Mouse (Mus musculus) CH12.LX (cell line): ENCODE measurements at regions not wholly inside any gene's neighbourhood (a gene's known extent, or its start where the extent isn't known, plus 50 kb on each side); places are given as distances from the start of the nearest gene placed in this dataset.

Experiments
- DNase-seq: peaks from one replicate; pipeline ENCODE4 v3.0.0-alpha.2; 2013; ENCODE audit errors: extremely low read depth
- H3K27ac ChIP-seq: 2 replicates; pipeline ENCODE4 v1.5.1; 2012; ENCODE audit warnings: low read depth, mild to moderate bottlenecking, control low read depth, moderate library complexity; ENCODE audit not compliant: insufficient read depth
- H3K27me3 ChIP-seq: replicated peaks from 2 replicates; pipeline ENCODE3; 2012; ENCODE audit warnings: inconsistent platforms
- H3K36me3 ChIP-seq, 2 experiments: replicated peaks in 1 of 2; 2 replicates each; pipeline versions ENCODE3 to v1.6.1; 2012; ENCODE audit warnings: inconsistent platforms in 1 of 2, low read length in 1 of 2, mild to moderate bottlenecking in 1 of 2, mixed read lengths in 1 of 2, moderate library complexity in 1 of 2; ENCODE audit not compliant: control insufficient read depth in 1 of 2, insufficient read depth in 1 of 2
- H3K4me1 ChIP-seq, 2 experiments: 2 replicates each; pipeline ENCODE4 v1.6.1; 2012; ENCODE audit warnings: inconsistent platforms in 1 of 2, moderate library complexity in 1 of 2; ENCODE audit not compliant: insufficient read depth in 2 of 2, control insufficient read depth in 1 of 2
- H3K4me2 ChIP-seq: 2 replicates; pipeline ENCODE4 v1.6.1; 2012; ENCODE audit warnings: low read depth, mild to moderate bottlenecking, control low read depth; ENCODE audit not compliant: poor library complexity, insufficient read depth, severe bottlenecking
- H3K4me3 ChIP-seq, 3 experiments: fragments of 150-350 bp in 1 of 3; sonication (generic) in 1 of 3; replicated peaks in 1 of 3; 2 replicates each; pipeline versions ENCODE3 to v1.5.1; 2011 to 2012; ENCODE audit warnings: low read depth in 2 of 3, low read length in 2 of 3, mild to moderate bottlenecking in 2 of 3, moderate library complexity in 2 of 3, control low read depth in 1 of 3, improper control_type of control experiment in 1 of 3, inconsistent platforms in 1 of 3, mixed read lengths in 1 of 3; ENCODE audit not compliant: poor library complexity in 1 of 3
- H3K79me2 ChIP-seq: replicated peaks from 2 replicates; pipeline ENCODE4 v1.6.1; 2012; ENCODE audit warnings: mild to moderate bottlenecking, moderate library complexity; ENCODE audit not compliant: control insufficient read depth, poor library complexity, insufficient read depth, severe bottlenecking; ENCODE audit errors: extremely low read depth
- H3K9ac ChIP-seq: 2 replicates; pipeline ENCODE4 v1.6.1; 2012; ENCODE audit warnings: low read depth, mild to moderate bottlenecking, control low read depth, moderate library complexity; ENCODE audit not compliant: insufficient read depth
- H3K9me3 ChIP-seq: replicated peaks from 2 replicates; pipeline ENCODE3; 2012; ENCODE audit warnings: low read length, inconsistent platforms, mixed read lengths
- BHLHE40 ChIP-seq: IDR thresholded peaks from 2 replicates; pipeline ENCODE4 v1.6.1; 2011; ENCODE audit warnings: mild to moderate bottlenecking, low read depth, low read length, improper control_type of control experiment
- CHD1 ChIP-seq: IDR thresholded peaks from 2 replicates; pipeline ENCODE4 v1.6.1; 2012; ENCODE audit warnings: low read depth, low read length, improper control_type of control experiment, inconsistent platforms
- CHD2 ChIP-seq: IDR thresholded peaks from 2 replicates; pipeline ENCODE4 v1.6.1; 2011; ENCODE audit warnings: low read length, improper control_type of control experiment
- CTCF ChIP-seq, 2 experiments: IDR thresholded peaks in 1 of 2; conservative IDR thresholded peaks in 1 of 2; 2 replicates each; pipeline ENCODE4 v1.5.1; 2011 to 2012; ENCODE audit warnings: low read depth in 2 of 2, low read length in 2 of 2, improper control_type of control experiment in 1 of 2, inconsistent platforms in 1 of 2, mild to moderate bottlenecking in 1 of 2, moderate library complexity in 1 of 2
- E2F4 ChIP-seq: IDR thresholded peaks from 2 replicates; pipeline ENCODE4 v1.6.1; 2011; ENCODE audit warnings: low read depth, low read length, improper control_type of control experiment; ENCODE audit not compliant: insufficient replicate concordance
- ELF1 ChIP-seq: IDR thresholded peaks from 2 replicates; pipeline ENCODE4 v1.6.1; 2014; ENCODE audit warnings: low read depth, mild to moderate bottlenecking, inconsistent platforms, low read length, improper control_type of control experiment
- EP300 ChIP-seq: IDR thresholded peaks from 2 replicates; pipeline ENCODE4 v1.6.1; 2011; ENCODE audit warnings: low read length, improper control_type of control experiment
- ETS1 ChIP-seq: conservative IDR thresholded peaks from 2 replicates; pipeline ENCODE4 v1.6.1; 2012; ENCODE audit warnings: low read depth, mild to moderate bottlenecking, inconsistent platforms, low read length, improper control_type of control experiment, moderate library complexity
- GABPA ChIP-seq: IDR thresholded peaks from 2 replicates; pipeline ENCODE4 v1.6.1; 2012; ENCODE audit warnings: low read depth, low read length, improper control_type of control experiment, inconsistent platforms; ENCODE audit not compliant: insufficient replicate concordance
- HCFC1 ChIP-seq: IDR thresholded peaks from 2 replicates; pipeline ENCODE4 v1.6.1; 2012; ENCODE audit warnings: low read depth, mild to moderate bottlenecking, inconsistent platforms, low read length, improper control_type of control experiment
- IRF4 ChIP-seq: IDR thresholded peaks from 2 replicates; pipeline ENCODE4 v1.6.1; 2014; ENCODE audit warnings: low read depth, mild to moderate bottlenecking, inconsistent platforms, low read length, improper control_type of control experiment
- JUN ChIP-seq: IDR thresholded peaks from 2 replicates; pipeline ENCODE4 v1.6.1; 2011; ENCODE audit warnings: low read depth, mild to moderate bottlenecking, low read length, improper control_type of control experiment, moderate library complexity; ENCODE audit not compliant: insufficient read depth
- JUND ChIP-seq: conservative IDR thresholded peaks from 2 replicates; pipeline ENCODE4 v1.6.1; 2011; ENCODE audit warnings: low read depth, low read length, improper control_type of control experiment
- KAT2A ChIP-seq: IDR thresholded peaks from 2 replicates; pipeline ENCODE4 v1.6.1; 2012; ENCODE audit warnings: low read length, improper control_type of control experiment, inconsistent platforms; ENCODE audit not compliant: insufficient replicate concordance
- MAFK ChIP-seq: IDR thresholded peaks from 2 replicates; pipeline ENCODE4 v1.6.1; 2011; ENCODE audit warnings: low read length, improper control_type of control experiment; ENCODE audit not compliant: insufficient replicate concordance
- MAX ChIP-seq: IDR thresholded peaks from 2 replicates; pipeline ENCODE4 v1.6.1; 2011; ENCODE audit warnings: low read length, improper control_type of control experiment
- MAZ ChIP-seq: IDR thresholded peaks from 2 replicates; pipeline ENCODE4 v1.6.1; 2012; ENCODE audit warnings: low read depth, mild to moderate bottlenecking, inconsistent platforms, low read length, improper control_type of control experiment, moderate library complexity
- MEF2A ChIP-seq: IDR thresholded peaks from 2 replicates; pipeline ENCODE4 v1.6.1; 2014; ENCODE audit warnings: low read depth, mild to moderate bottlenecking, inconsistent platforms, low read length, improper control_type of control experiment, borderline replicate concordance
- MXI1 ChIP-seq: IDR thresholded peaks from 2 replicates; pipeline ENCODE4 v1.6.1; 2011; ENCODE audit warnings: mild to moderate bottlenecking, low read depth, low read length, improper control_type of control experiment
- MYC ChIP-seq: IDR thresholded peaks from 2 replicates; pipeline ENCODE4 v1.6.1; 2011; ENCODE audit warnings: low read depth, mild to moderate bottlenecking, improper control_type of control experiment, low read length
- NELFE ChIP-seq: IDR thresholded peaks from 2 replicates; pipeline ENCODE4 v1.6.1; 2011; ENCODE audit warnings: low read depth, low read length, improper control_type of control experiment
- NRF1 ChIP-seq: IDR thresholded peaks from 2 replicates; pipeline ENCODE4 v1.6.1; 2014; ENCODE audit warnings: low read depth, mild to moderate bottlenecking, inconsistent platforms, low read length, improper control_type of control experiment, moderate library complexity
- PAX5 ChIP-seq: IDR thresholded peaks from 2 replicates; pipeline ENCODE4 v1.6.1; 2012; ENCODE audit warnings: low read length, inconsistent platforms, mixed read lengths
- POLR2A ChIP-seq: IDR thresholded peaks from 2 replicates; pipeline ENCODE4 v1.6.1; 2011; ENCODE audit warnings: low read depth, mild to moderate bottlenecking, improper control_type of control experiment, low read length
- POLR2AphosphoS2 ChIP-seq: IDR thresholded peaks from 2 replicates; pipeline ENCODE4 v1.6.1; 2011; ENCODE audit warnings: low read depth, low read length, improper control_type of control experiment
- RAD21 ChIP-seq: IDR thresholded peaks from 2 replicates; pipeline ENCODE4 v1.6.1; 2011; ENCODE audit warnings: low read depth, mild to moderate bottlenecking, low read length, improper control_type of control experiment, moderate library complexity
- RCOR1 ChIP-seq: conservative IDR thresholded peaks from 2 replicates; pipeline ENCODE4 v1.6.1; 2012; ENCODE audit warnings: low read depth, mild to moderate bottlenecking, inconsistent platforms, low read length, improper control_type of control experiment
- SIN3A ChIP-seq: IDR thresholded peaks from 2 replicates; pipeline ENCODE4 v1.6.1; 2012; ENCODE audit warnings: low read length, improper control_type of control experiment, inconsistent platforms
- SMC3 ChIP-seq: IDR thresholded peaks from 2 replicates; pipeline ENCODE4 v1.6.1; 2011; ENCODE audit warnings: low read depth, low read length, improper control_type of control experiment
- TBP ChIP-seq: conservative IDR thresholded peaks from 2 replicates; pipeline ENCODE4 v1.6.1; 2011; ENCODE audit warnings: low read depth, low read length, improper control_type of control experiment
- TCF12 ChIP-seq: IDR thresholded peaks from 2 replicates; pipeline ENCODE4 v1.6.1; 2014; ENCODE audit warnings: low read depth, mild to moderate bottlenecking, inconsistent platforms, low read length, improper control_type of control experiment
- UBTF ChIP-seq: IDR thresholded peaks from 2 replicates; pipeline ENCODE4 v1.6.1; 2012; ENCODE audit warnings: low read depth, mild to moderate bottlenecking, inconsistent platforms, low read length, improper control_type of control experiment, moderate library complexity
- USF1 ChIP-seq: IDR thresholded peaks from 2 replicates; pipeline ENCODE4 v1.6.1; 2014; ENCODE audit warnings: low read depth, mild to moderate bottlenecking, inconsistent platforms, low read length, improper control_type of control experiment
- USF2 ChIP-seq: conservative IDR thresholded peaks from 2 replicates; pipeline ENCODE4 v1.6.1; 2011; ENCODE audit warnings: low read depth, low read length, improper control_type of control experiment
- ZC3H11A ChIP-seq: IDR thresholded peaks from 2 replicates; pipeline ENCODE4 v1.6.1; 2012; ENCODE audit warnings: low read depth, mild to moderate bottlenecking, inconsistent platforms, low read length, improper control_type of control experiment
- ZKSCAN1 ChIP-seq: IDR thresholded peaks from 2 replicates; pipeline ENCODE4 v1.6.1; 2012; ENCODE audit warnings: low read depth, inconsistent platforms, low read length, improper control_type of control experiment, borderline replicate concordance
- ZMIZ1 ChIP-seq: IDR thresholded peaks from 2 replicates; pipeline ENCODE4 v1.6.1; 2012; ENCODE audit warnings: low read depth, mild to moderate bottlenecking, inconsistent platforms, low read length, improper control_type of control experiment
- ZNF384 ChIP-seq: IDR thresholded peaks from 2 replicates; pipeline ENCODE4 v1.6.1; 2012; ENCODE audit warnings: low read depth, low read length, improper control_type of control experiment, inconsistent platforms
- dilution Hi-C: fragments of 300-500 bp; cut with MboI; formaldehyde crosslinking; loops from 2 replicates; pipeline ENCODE4 v1.14.3; 2020; ENCODE audit warnings: low sequenced_read_pairs; ENCODE audit not compliant: extremely low pct_unique_long_range_greater_than_20kb, extremely low pct_ligation_motif_present
- in situ Hi-C: fragments of 300-500 bp; cut with MboI; formaldehyde crosslinking; loops from 3 replicates; pipeline ENCODE4 v1.14.3; 2019; ENCODE audit warnings: low sequenced_read_pairs, low pct_ligation_motif_present, low pct_unique_long_range_greater_than_20kb, mixed read lengths

DNA sequence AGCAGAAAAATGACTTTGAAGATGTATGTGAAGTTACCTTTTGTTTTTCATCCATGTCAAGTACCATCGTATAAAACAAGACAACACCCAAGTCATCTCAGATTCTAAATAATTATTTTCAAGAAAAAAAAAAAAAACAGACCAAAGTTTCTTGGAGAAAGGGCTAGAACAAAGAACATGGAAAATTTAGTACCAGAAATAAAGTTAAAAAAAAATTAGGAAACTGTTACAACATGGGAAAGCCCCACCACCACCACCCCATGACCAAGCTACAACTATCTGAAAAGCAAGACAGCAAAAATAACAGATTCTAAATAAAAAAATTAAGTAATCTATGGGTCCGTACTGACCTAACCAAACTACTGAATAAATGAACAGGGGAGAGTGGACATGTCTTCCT, 235.3 kb upstream of the Smim15 start:
- in situ Hi-C loops: no loop called here
- DNase-seq: no peak

GRCm38 (mm10) chr13:107804418-107804817, 239.8 kb upstream of the Smim15 start:
- Histone ChIP-seq H3K36me3 (peaks cover 0 to 5% of the 10 kb centered on the region in 2 experiments), H3K4me2 (no peak overlapping the region), H3K27me3 (no peaks in the 10 kb centered on the region), H3K9me3 (peaks cover 5% of the 10 kb centered on the region), H3K27ac (no peak overlapping the region), H3K79me2 (no peaks in the 10 kb centered on the region), H3K9ac (no peak overlapping the region), H3K4me3 (no peak overlapping the region), H3K4me1 (peaks cover 2 to 31% of the 10 kb centered on the region in 2 experiments; a peak in 3 of 4 replicates)
- TF ChIP-seq RAD21 (peak; percentile 42), SMC3 (peak; percentile 32; the same call in 1 of the 2 replicates), EP300 (no peak), CTCF (conservative IDR thresholded peaks at IDR 0.05 in 1 of 2, IDR thresholded peaks at IDR 0.05 in 1 of 2; ENCODE audit: low read depth in 2 of 2, low read length in 2 of 2) (peak in 1 of 2 experiments; percentile 35; a peak in 1 of 4 replicates), PAX5 (no peak), POLR2AphosphoS2 (no peak)
- no peak for DNase-seq
- dilution Hi-C loops (no loop called here), in situ Hi-C loops (no loop called here)

More for the DNA sequence above, 235.3 kb upstream of the Smim15 start:
- no peaks in the 10 kb centered on the region for H3K27me3 ChIP-seq
- peaks cover 7 to 49% of the 10 kb centered on the region in 2 experiments; a peak in 3 of 4 replicates for H3K4me1 ChIP-seq
- peaks cover 0 to 5% of the 10 kb centered on the region in 2 experiments for H3K36me3 ChIP-seq
- H3K27ac ChIP-seq: no peak overlapping the region
- peaks cover 5% of the 10 kb centered on the region for H3K9me3 ChIP-seq
- H3K4me3 ChIP-seq: no peak overlapping the region
- peak overlapping the region; percentile 94 for H3K4me2 ChIP-seq
- H3K79me2 ChIP-seq: 0 out of 2 replicates have a peak, but pooled peaks cover 2% of the 10 kb centered on the region
- no peak overlapping the region for H3K9ac ChIP-seq
- dilution Hi-C loops: no loop called here
- TF ChIP-seq TCF12: no peak
- no peak for TF ChIP-seq ELF1
- no peak for TF ChIP-seq BHLHE40
- TF ChIP-seq UBTF: no peak
- no peak for TF ChIP-seq ETS1
- peak; percentile 19; the same call in 1 of the 2 replicates for TF ChIP-seq MEF2A
- TF ChIP-seq POLR2A: no peak
- no peak for TF ChIP-seq JUND
- TF ChIP-seq SMC3: no peak
- no peak for TF ChIP-seq CHD1
- TF ChIP-seq IRF4: 0 out of 2 replicates have a peak, but pooled peaks have one; percentile 10
- TF ChIP-seq POLR2AphosphoS2: no peak
- no peak for TF ChIP-seq MXI1
- TF ChIP-seq E2F4: no peak
- no peak for TF ChIP-seq MAFK
- no peak for TF ChIP-seq ZC3H11A
- peak; percentile 87 for TF ChIP-seq ZNF384
- no peak for TF ChIP-seq NRF1
- no peak for TF ChIP-seq CHD2
- TF ChIP-seq KAT2A: no peak
- TF ChIP-seq NELFE: no peak
- TF ChIP-seq SIN3A: no peak
- no peak for TF ChIP-seq USF1
- no peak for TF ChIP-seq CTCF (conservative IDR thresholded peaks at IDR 0.05 in 1 of 2, IDR thresholded peaks at IDR 0.05 in 1 of 2; ENCODE audit: low read depth in 2 of 2, low read length in 2 of 2)
- TF ChIP-seq MYC: 0 out of 2 replicates have a peak, but pooled peaks have one; percentile 19
- TF ChIP-seq ZKSCAN1: no peak
- no peak for TF ChIP-seq USF2
- TF ChIP-seq EP300: peak; percentile 67
- TF ChIP-seq RCOR1: no peak
- no peak for TF ChIP-seq JUN
- no peak for TF ChIP-seq MAZ
- no peak for TF ChIP-seq TBP
- TF ChIP-seq PAX5: no peak
- no peak for TF ChIP-seq HCFC1
- TF ChIP-seq GABPA: no peak
- no peak for TF ChIP-seq MAX
- TF ChIP-seq ZMIZ1: no peak
- TF ChIP-seq RAD21: no peak
